Mouse (Mus musculus) left cerebral cortex, postnatal 14 days (tissue): ENCODE results near the gene Scgb3a1. TPM values are rescaled to one million over a fixed set of nuclear protein-coding genes. Genes with fewer than 3 reads are reported as not detected.

Experiments used
- DNase-seq, 2 experiments: peaks; one replicate each; pipeline ENCODE4 v3.0.0; 2021 to 2022; ENCODE audit warnings: low spot score in 2 of 2, mixed read lengths in 1 of 2
- intact Hi-C: fragments of 180-260 bp; cut with DNase I; formaldehyde crosslinking; loops from one replicate; pipeline ENCODE4 v1.15.1; 2025
- long read RNA-seq, 2 experiments: library from polyadenylated mRNA; stranded (forward); transcript quantifications; one replicate each; pipeline ENCODE4 v2.0.0; 2021
- total RNA-seq, 2 experiments: library from RNA; stranded (reverse); gene quantifications; 2 replicates each; pipeline ENCODE4 v1.2.3; 2021

The Scgb3a1 gene
- total RNA-seq: not detected
- long read RNA-seq, experiment 1: 0 reads
- long read RNA-seq, experiment 2, partial matches to known transcripts: 0 of 1 reads
- long read RNA-seq, experiment 2, other reads (novel, unspliced or antisense): 0 of 1 reads

DNA sequence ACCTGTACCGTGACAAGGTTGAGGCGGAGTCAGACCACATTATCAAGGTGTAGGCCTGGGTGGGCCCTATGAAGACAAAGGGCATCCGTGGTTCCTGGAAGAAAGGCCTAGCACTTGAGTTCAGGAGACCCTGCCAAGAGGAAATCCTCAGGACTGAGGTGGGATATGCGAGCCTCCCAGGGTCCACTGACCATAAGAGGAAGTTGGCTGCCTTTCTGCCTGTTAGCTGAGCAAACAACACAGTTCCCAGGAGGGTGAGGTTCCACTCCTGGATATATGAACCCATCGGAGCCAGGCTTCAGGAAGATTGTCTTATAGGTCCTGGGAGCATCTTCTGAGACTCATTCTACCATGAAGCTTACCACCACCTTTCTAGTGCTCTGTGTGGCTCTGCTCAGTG is at the start of gene Scgb3a1:
Scgb3a1 (plus strand) TSS at position 301 of the 400 bp plus-strand sequence.
- DNase-seq: no peak
- intact Hi-C loops: no loop called here

DNA sequence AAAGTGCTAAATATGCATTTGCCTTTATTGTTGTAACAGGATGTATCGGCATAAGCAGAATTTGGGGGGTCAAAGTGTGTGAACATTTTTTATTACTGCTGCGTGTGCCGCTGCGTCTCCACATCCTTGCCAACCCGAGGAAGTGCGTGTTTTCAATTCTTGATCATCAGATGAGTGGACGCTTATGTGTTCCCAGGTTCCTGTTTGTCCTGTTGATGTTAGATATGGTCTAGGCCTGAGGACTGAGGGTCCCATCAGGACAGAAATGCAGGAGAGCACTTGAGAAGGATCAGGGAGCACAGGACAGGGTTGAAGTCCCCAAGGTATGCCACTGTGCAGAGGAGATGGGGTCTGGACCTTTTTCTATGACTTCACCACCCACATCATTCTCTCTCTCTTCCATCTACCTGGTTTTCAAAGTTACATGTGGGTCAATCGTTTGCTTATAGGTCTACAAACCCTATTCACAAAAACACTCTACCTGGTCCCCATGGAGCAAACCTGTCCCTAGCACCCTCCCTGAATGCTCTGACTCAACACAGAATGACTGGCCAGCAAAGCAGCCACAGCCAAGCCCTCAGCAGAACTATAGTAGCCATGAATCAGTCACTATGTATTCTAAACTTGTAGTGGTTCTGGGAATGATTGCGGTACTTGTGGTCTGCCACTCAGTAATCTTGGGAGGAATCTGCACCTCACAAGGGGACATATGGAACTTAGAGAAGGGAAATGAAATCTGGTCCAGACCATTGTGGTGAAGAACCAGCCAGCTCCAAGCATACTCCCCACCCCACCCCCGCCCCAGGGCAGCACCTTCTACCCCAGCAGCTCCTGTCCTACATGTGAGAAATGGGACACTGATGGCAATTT is 47.3 kb upstream of the Scgb3a1 start:
- intact Hi-C loops: no loop called here
- no peak for DNase-seq

DNA sequence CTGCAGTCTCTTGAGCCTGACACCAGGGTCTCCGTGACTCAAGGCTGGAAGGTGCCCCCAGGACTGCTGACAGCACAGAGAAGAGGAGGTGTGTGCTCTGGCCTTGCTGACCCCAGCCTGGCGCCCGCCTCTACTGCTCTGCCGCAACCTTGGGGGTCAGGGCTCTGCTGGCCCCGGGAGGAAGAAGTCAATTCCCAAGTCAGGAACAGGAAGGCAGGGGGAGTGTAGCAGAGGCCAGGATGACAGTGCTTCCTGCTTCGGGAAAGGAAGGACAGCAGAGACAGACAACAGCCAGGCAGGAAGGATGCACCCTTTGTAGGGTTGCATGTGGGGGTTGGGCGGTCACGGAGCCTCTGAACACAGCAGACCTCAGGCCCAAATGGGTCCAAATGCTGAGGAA is 44.9 kb upstream of the Scgb3a1 start:
- no peak for DNase-seq
- intact Hi-C loops: no loop called here

DNA sequence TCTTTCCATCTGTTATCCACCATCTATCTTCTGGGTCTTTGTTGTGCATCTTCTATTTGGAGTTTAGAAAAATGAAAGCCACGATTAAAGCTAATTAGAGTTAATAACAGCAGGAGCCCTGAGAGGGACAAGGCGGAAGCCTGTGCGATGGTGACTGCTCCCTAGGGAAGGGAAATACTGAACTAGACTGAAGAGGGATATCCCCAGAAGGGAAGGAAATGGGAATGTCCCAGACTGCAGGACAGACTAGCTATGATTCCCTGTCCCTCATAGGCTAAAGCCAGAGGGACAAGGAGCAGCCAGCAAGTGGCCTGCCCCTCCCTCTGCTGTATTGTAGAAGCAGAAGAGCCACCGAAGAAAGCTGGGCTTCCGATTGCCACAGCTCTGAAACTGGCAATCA is 41.5 kb upstream of the Scgb3a1 start:
- intact Hi-C loops: no loop called here
- DNase-seq: no peak

DNA sequence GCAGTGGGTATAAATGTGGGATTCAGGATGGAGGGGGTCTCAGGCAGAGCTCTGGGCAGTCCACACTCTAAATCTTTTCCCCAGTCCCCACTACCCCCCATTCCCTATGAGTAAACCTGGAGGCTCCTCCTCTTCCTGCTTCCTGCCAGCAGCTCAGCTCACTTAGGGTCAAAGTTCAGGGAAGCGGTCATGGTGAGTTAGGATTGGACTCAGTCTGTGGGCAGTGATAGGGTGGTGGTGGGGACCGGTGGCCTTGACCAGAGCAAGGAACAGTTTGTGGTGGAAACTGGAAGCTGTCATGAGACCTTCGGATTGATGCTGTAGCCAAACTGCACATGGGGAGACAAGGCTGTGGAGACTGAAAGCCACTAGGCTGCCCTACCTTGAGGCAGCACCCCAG is 39.3 kb upstream of the Scgb3a1 start:
- DNase-seq: no peak
- intact Hi-C loops: no loop called here

DNA sequence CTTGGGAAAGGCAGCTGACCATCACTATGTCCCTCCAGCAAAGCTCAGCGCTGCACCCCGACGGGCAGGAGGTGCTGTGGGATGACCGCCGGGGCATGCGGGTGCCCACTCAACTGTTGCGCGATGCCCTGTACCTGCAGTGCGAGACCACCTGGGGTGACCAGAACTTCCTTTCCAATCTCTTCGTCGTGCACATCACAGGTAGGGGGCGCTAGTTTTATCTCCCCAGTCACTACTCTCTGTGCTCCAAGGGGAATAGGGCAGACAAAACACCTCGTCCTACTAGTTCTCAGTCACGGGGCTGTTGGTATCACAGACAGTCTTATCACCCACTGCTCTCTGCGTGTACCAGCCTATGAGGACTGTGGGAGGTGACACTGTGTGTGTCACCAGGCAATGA is 37.5 kb upstream of the Scgb3a1 start:
- no peak for DNase-seq
- intact Hi-C loops: no loop called here

DNA sequence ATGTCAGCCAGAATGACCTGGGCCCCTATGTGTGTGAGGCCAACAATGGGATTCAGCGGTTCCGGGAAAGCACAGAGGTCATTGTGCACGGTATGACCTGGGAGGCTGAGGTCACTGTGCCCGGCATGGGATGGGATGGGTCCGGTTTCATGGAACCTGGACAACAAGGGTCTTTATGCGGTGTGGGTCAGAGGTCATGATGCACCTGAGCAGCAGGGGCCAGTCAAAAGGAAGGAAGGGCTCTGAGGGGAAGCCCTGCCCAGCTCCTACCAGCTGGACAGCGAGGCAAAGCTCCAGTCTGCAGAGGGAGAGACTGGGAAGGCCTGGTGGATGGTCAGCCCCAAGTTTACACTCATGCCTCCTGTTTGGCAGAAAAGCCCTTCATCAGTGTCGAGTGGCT is 36.7 kb upstream of the Scgb3a1 start:
- DNase-seq: no peak
- intact Hi-C loops: no loop called here

DNA sequence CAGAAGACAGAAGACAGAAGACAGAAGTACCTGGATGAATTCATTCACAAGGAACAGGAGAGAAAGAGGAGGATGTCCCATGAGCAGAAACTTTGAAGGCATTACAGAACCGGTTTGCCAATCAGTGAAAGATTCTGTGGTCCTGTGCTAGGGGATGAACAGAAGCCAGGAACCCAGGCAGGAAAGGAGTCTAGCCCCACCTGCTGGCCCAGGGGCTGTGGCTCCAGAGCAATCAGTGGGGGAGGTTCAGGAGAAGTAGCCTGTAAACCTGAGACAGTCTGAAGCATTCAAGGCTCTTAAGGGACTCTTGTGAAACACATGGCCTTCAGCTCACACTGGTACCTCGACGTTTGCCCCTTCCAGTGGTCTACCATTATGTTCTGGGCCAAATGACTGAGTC is 32.3 kb upstream of the Scgb3a1 start:
- intact Hi-C loops: no loop called here
- no peak for DNase-seq

DNA sequence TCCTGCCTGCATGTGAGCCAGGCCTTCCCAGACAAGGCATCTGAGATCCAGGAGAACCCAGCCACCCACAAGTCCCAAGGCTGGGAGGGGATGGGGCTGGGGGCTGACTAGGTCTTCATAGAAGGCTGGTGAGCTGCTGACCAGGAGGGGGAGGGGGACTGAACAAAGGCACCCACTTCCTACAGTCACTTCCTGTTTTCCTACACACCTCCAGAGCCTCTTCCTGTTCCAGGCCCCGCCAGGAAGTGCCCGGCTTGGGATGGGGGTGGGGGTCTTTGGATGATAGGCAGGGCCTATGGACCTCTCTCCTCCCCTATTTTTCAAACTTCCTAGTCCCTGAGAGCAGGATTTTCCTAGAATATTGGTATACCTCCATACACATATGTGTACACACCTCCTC is 31.2 kb upstream of the Scgb3a1 start:
- DNase-seq: no peak
- intact Hi-C loops: no loop called here

DNA sequence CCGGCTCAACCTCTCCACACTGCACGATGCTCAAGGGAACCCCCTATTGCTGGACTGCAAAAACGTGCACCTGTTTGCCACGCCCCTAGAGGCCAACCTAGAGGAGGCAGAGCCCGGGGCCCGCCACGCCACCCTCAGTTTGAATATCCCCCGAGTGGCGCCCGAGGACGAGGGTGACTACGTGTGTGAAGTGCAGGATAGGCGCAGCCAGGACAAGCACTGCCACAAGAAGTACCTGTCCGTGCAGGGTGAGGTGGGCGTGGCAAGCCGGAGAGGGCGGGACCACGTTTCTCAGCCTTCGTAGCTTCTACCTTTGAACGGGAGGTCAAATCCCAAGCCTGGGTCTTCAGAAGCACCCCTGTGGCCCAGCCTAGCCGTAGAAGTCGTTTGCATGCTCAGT is 29.3 kb upstream of the Scgb3a1 start:
- intact Hi-C loops: no loop called here
- no peak for DNase-seq

DNA sequence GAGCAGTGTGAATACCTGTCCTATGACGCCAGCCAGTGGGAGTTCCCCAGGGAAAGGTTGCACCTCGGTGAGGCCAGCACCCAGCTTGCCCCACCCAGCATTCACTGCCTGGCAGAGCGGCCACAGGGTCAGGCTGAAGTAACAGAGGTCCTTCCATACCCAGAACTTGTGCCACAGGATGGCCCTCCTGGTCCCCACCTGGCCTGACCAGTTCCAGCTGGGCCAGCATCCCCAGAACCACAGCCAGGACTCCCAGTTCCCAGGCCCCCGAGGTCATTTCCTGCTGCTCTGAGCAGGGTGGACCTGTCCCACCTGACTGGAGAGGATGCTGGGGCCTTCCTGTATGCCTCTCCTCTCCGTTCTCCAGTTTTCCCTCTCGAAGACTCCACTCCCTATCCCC is 27.7 kb upstream of the Scgb3a1 start:
- intact Hi-C loops: no loop called here
- no peak for DNase-seq

DNA sequence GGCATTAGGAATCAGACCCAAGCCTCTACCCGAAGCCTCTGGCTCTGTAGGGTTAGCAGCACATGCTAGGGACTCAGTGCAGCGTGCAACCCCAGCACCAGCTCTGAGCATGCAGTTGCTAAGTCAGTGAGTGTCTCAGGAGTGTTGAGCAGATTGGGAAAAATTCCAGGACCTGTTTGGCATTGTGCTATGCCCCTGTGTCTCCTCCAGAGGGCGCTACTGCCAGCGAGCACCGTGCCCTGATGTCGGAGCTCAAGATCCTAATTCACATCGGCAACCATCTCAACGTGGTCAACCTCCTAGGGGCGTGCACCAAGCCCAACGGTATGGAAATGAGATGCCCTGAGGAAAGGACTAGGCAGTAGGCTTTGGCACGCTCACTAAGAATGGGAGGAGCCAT is 27.0 kb upstream of the Scgb3a1 start:
- DNase-seq: peak in 1 of 2 experiments; percentile 31
- intact Hi-C loops: no loop called here

DNA sequence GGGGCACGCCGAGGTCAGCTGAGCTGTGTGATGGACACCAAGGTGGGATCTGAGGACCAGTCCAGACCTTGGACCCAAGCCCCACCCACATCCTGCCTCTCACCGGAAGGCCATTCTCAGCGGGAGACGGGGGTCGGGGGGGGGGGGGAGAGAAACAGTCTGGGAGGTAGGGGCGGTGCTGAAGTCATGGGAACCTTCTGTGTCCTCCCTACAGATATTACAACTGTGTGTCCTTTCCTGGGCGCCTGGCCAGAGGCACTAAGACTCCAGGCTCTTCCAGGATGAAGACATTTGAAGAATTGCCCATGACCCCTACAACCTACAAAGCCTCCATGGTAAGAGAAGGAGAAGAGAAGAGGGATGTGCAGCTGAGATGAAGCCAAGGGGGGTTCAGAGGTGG is 17.7 kb upstream of the Scgb3a1 start:
- intact Hi-C loops: no loop called here
- no peak for DNase-seq

DNA sequence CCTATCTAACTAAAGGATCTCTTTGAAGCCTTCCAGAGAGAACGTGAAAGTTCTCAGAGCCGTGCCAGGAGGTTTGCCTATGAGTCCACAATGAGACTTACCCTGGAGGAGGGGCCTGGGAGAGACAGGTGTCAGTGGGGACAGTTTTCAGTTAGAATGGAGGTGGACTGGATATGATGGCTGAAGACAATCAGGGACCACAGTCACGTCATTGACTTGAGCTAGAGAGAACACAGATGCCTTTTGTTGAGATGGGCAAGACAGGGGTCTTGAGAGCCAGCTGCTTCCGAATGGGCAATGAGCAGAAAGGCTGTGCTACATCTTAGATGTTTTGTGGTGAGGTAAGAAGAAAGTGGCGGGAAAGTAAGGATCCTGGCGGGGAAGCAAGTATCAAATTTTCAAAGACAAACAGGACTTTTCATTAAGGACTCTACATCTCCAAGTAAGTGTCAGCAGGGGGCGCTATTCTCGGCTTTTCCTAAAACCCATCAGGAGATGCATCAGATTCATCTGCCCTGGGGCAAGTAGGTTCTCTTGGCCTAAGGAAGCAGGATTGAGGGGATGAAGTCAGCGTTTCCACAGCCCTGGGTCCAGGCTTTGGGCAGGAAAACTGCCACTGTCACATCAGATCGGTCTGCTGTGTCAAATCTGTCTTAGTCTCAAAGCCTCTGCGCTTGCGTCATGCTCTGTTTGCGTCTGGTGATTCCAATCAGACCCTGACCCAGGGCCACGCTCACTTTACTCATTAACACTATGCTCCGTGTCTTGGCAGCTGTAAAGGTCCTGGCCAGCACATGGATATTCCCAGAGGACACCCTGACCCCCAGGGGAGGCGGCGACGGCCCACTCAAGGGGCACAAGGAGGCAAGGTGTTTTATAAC is 13.1 kb upstream of the Scgb3a1 start:
- intact Hi-C loops: loop anchor here (5.0 kb wide), 2 partner anchors 62 to 217 kb away; partner anchors contain the start of gene Cnot6
- DNase-seq: peak in 1 of 2 experiments; percentile 35

DNA sequence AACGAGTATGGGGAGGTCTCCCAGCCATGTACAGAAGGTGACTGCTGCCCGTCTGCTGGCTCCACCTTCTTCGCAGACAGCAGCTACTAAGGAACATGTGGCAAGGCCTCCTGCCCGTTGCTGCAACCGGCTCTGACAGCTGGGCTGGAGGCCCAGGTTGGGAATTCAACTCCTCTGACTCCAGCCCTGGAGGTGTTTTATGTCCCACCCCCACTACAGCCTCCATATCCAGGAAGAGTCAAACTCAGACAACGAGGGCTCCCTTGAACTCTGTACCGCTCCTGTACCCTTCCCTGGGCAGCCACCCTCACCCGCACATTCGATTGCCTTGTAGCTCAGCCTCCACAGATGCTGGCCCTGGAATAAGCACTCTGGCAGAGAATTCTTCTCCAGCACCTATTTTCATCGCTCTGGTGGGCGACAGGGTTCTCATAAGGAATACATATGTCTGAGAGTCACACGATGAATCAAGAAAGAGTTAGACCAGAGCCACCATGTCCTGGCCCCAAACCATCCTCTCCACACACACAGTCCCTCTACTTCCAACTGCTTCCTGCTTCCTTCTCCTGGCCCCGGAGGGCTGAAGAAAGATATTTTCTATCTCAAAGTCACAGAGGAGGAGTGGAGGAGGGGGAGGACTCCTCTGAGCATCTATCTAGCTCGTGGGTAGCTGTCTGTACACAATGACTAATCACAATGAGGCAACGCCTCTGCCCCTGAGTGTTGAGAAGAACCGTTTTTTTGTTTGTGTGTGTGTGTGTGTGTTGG is 12.2 kb upstream of the Scgb3a1 start:
- peak; percentile 38 to 65 for DNase-seq
- intact Hi-C loops: loop anchor here (5.0 kb wide), 2 partner anchors 61 to 216 kb away; partner anchors contain the start of gene Cnot6

DNA sequence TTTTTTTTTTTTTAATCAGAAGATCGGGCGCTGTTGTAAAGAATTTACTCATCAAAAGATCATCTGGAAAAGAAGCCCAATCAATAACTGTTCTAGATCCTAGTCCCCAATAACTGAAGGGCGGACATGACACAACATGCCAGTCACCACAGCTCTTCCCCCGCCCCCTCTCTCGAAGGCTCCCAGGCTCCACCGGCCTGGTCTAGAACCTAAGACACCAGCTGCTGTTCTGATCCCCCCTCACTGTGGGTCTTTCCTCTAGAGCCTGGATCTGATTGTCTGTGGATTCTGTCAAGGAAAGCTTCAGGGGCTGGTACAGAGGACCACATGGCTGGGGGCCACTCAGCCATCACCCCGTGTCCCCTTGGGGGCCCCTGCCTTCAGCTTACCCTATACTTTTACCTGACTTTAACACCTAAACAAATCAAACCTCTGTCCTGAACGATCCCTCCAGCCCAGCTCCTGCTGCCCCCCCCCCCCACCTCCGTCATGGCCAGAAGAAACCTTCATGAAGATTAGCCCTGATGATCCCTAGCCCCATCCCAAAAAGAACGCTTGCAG is 11.6 kb upstream of the Scgb3a1 start:
- DNase-seq: no peak
- intact Hi-C loops: loop anchor here (5.0 kb wide), 2 partner anchors 60 to 215 kb away; partner anchors contain the start of gene Cnot6

DNA sequence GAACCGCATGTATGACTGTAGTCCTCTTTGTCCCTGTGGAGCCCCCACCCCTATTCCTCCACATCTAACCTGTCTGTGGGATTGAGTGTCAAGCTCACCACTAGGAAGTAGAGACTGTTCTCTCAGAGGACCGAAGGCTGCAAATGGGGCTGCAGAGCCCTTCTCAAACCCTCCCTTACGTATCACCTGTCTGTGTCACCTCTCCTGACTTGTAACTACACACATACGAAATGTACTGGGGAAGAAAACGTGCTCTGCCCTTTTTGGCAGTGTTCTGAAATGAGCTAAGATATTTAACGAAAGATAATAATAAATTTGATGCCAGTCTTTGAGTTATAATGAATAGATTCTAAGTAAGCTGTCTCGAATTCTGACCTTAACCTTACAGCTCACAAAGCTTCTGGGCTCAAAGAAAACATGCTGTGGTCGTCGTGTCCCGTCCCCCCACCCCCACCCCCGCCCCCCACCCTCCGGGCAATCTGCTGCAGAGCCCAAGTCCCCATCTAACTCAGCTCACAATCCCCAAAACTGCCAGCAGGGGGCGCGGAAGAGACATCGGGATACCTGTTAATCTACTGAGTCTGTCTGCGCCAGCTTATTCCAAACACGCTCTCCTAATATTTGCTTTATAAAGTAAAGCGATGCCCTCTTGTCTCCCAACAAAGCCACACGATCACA is 10.9 kb upstream of the Scgb3a1 start:
- intact Hi-C loops: loop anchor here (5.0 kb wide), 2 partner anchors 60 to 215 kb away; partner anchors contain the start of gene Cnot6

DNA sequence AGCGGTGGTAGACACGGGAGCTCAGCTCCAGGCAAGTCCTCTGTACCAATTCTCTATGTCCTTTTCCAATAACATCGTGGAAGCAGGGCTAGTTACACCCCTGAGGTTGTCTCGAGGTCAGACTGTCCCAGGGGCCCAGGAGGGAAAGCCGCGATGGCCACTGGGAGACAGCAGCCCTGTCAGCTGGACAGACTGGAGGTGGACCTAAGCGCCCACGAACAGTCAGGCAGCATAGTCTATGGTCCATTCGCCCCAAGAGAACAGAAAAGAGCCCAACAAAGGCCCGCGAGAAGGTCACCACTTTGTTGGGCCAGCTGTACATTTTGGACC is 10.4 kb upstream of the Scgb3a1 start:
- intact Hi-C loops: loop anchor here (5.0 kb wide), 2 partner anchors 59 to 214 kb away; partner anchors contain the start of gene Cnot6
- DNase-seq: no peak

More for the DNA sequence above, 10.9 kb upstream of the Scgb3a1 start:
- DNase-seq: peak; percentile 93
